Mouse (Mus musculus) midbrain, postnatal 0 days (tissue): Measurements from ENCODE around the gene Stxbp3. TPM values are rescaled to one million over a fixed set of nuclear protein-coding genes. Genes with fewer than 3 reads are reported as not detected.

Experiments
- ATAC-seq: fragments of 200-750 bp; cut with Nextera tagmentation; 2 replicates; pipeline ENCODE4 v1.8.0; 2017; ENCODE audit warnings: moderate number of reproducible peaks, mild to moderate bottlenecking, moderate TSS enrichment, moderate library complexity; ENCODE audit not compliant: low FRiP score
- DNase-seq: peaks from one replicate; pipeline ENCODE4 v3.0.0-alpha.2; 2015; ENCODE audit warnings: low spot score
- H3K27ac ChIP-seq: fragments of 300-500 bp; sonication (generic); 2 replicates; pipeline ENCODE4 v1.5.1; 2014; ENCODE audit warnings: low read depth, mild to moderate bottlenecking, low read length, mixed read lengths
- H3K27me3 ChIP-seq: fragments of 300-500 bp; sonication (generic); 2 replicates; pipeline ENCODE4 v1.6.1; 2014; ENCODE audit warnings: low read length, control low read depth, mixed read lengths; ENCODE audit not compliant: insufficient read depth
- H3K36me3 ChIP-seq: fragments of 300-500 bp; sonication (generic); 2 replicates; pipeline ENCODE4 v1.6.1; 2014; ENCODE audit warnings: low read length, control low read depth, mixed read lengths; ENCODE audit not compliant: insufficient read depth
- H3K4me1 ChIP-seq: fragments of 300-500 bp; sonication (generic); 2 replicates; pipeline ENCODE4 v1.6.1; 2014; ENCODE audit warnings: mild to moderate bottlenecking, control low read depth, antibody characterized with exemption, low read length, mixed read lengths; ENCODE audit not compliant: insufficient read depth
- H3K4me2 ChIP-seq: fragments of 300-500 bp; sonication (generic); 2 replicates; pipeline ENCODE4 v1.6.1; 2014; ENCODE audit warnings: low read depth, mild to moderate bottlenecking, low read length, mixed read lengths; ENCODE audit not compliant: poor library complexity, severe bottlenecking
- H3K4me3 ChIP-seq: fragments of 300-500 bp; sonication (generic); 2 replicates; pipeline ENCODE4 v1.5.1; 2014; ENCODE audit warnings: low read depth, mild to moderate bottlenecking, low read length, moderate library complexity
- H3K9ac ChIP-seq: fragments of 300-500 bp; sonication (generic); replicated peaks from 2 replicates; pipeline ENCODE4 v1.6.1; 2014; ENCODE audit warnings: mild to moderate bottlenecking, low read length, moderate library complexity, mixed read lengths; ENCODE audit not compliant: poor library complexity, severe bottlenecking
- H3K9me3 ChIP-seq: fragments of 300-500 bp; sonication (generic); 2 replicates; pipeline ENCODE4 v1.6.1; 2016; ENCODE audit warnings: low read length, control low read depth
- CTCF ChIP-seq: IDR thresholded peaks from 2 replicates; pipeline ENCODE4 v1.5.1; 2016; ENCODE audit warnings: antibody characterized with exemption, mild to moderate bottlenecking
- whole genome bisulfite sequencing: fragments of 180-500 bp; shearing (Covaris S2); extraction: QIAGEN DNeasy Blood & Tissue Kit; methylation state at CpG from one replicate; pipeline ENCODE4 v1.1.7; 2014; 5-methylcytosine and 5-hydroxymethylcytosine counted together
- polyA plus RNA-seq: library from polyadenylated mRNA; unstranded; fragments of >200 nt; fragmentation: Nextera tagmentation; extraction: Ambion mirVana; gene quantifications from 2 replicates; pipeline ENCODE4 v1.2.1, GENCODE M21; 2015
- total RNA-seq: library from RNA; depleted of rRNA; stranded (reverse); fragments of >200 nt; gene quantifications from 2 replicates; pipeline ENCODE4 v1.2.3, GENCODE M21; 2014

The Stxbp3 gene
- total and polyA plus RNA-seq, 2 experiments from 2014 or later = 11.7 to 12.3 TPM

DNA sequence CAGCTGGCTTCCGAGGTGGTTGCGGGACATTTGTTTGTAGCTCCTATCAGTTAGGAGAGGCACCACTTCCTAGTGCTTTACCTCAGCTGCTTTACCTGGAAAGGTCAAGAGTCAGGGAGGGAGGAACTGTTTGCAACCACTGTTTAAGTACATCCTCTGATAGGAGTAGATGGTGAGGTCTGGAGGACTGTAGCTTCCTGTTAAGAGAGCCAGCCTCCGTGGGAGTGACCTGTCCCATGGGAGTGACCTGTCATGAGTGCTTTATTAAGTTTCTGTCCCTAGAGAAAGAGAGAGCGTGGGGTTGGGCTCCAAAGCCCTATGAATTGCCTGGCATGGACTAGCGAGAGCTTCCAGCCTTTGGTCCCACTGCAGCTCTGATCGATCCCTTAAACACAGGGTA lies 70.8 kb downstream of the Stxbp3 start:
- 87% methylated on average over 6 of the region's 6 CpGs for WGBS

DNA sequence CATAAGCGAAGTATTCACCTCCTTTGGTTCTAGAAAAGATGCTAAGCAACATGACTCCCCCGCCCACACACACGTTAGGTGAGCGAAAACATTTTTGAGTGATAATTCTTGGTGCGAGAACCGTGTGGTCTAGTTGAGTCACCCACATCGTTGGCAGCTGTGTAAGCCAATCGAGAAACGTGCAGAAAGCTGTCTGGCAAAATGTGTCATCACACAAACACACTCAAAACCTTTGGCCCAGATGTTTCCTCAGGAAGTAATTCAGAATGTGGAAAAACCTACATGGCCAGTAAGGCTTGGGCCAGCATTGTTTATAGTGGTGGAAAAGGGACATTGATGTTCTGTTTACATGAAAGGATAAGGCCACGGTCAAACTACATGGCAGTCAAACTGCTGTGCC lies 72.9 kb downstream of the Stxbp3 start:
- 87% methylated on average over 10 of the region's 10 CpGs for WGBS
- Histone ChIP-seq H3K4me2 (no peak overlapping the region), H3K27ac (no peak overlapping the region), H3K9ac (no peak overlapping the region), H3K9me3 (no peaks in the 10 kb centered on the region), H3K4me3 (no peak overlapping the region), H3K27me3 (no peaks in the 10 kb centered on the region), H3K36me3 (no peaks in the 10 kb centered on the region), H3K4me1 (no peaks in the 10 kb centered on the region)
- ATAC-seq = no peak
- TF ChIP-seq CTCF = no peak
- no peak for DNase-seq

More for the DNA sequence above, 70.8 kb downstream of the Stxbp3 start:
- Histone ChIP-seq H3K27me3 (no peaks in the 10 kb centered on the region), H3K4me3 (no peak overlapping the region), H3K4me1 (no peaks in the 10 kb centered on the region), H3K9me3 (no peaks in the 10 kb centered on the region), H3K27ac (no peak overlapping the region), H3K36me3 (no peaks in the 10 kb centered on the region), H3K4me2 (no peak overlapping the region), H3K9ac (no peak overlapping the region)
- TF ChIP-seq CTCF = no peak
- DNase-seq = no peak
- no peak for ATAC-seq

DNA sequence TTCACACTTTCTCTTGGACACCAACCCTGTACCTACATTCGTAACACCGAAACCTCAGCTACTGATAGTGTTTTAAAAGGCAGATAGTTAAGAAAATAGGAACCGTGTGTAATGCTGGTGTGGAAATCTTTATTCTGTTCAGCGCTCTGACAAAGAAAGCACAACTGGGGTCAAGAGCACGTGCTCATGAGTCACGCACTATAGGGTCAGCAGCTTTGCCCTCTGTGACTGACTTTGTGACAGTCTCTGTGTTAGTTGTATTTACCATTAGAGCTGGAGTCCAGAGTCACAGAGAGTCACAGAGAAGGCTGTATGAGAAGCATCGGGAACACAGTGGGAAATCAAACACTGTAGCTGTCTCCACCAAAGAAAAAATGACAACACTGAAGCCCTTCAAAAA lies 73.4 kb downstream of the Stxbp3 start:
- H3K4me2 ChIP-seq = no peak overlapping the region
- TF ChIP-seq CTCF = no peak
- ATAC-seq = no peak
- DNase-seq = no peak
- WGBS = 83% methylated on average over 7 of the region's 7 CpGs
- no peaks in the 10 kb centered on the region for H3K27me3 ChIP-seq
- H3K4me1 ChIP-seq = no peaks in the 10 kb centered on the region
- H3K36me3 ChIP-seq = no peaks in the 10 kb centered on the region
- H3K9ac ChIP-seq = no peak overlapping the region
- no peak overlapping the region for H3K27ac ChIP-seq
- no peak overlapping the region for H3K4me3 ChIP-seq
- H3K9me3 ChIP-seq = no peaks in the 10 kb centered on the region

DNA sequence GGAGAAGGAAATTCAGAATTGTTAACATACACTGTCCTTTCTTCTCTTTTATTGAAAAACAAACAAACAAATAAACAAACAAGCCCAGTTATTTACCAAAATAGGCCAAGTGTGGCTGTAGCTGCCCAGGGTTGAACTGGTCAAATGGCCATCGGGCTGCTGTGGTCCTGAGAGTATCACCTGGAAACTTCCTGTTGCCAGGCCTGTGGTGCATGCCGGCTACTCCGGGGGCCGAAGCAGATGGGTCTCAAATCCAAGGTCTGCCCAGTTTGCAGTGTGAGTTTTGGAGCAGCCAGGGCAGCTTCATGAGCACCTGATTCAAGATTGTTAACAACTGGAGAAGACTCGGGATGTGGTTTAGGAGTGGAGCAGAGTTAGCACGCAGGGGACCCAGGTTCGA lies 74.8 kb downstream of the Stxbp3 start:
- no peak overlapping the region for H3K4me2 ChIP-seq
- H3K36me3 ChIP-seq = no peaks in the 10 kb centered on the region
- H3K27ac ChIP-seq = no peak overlapping the region
- no peak overlapping the region for H3K4me3 ChIP-seq
- no peaks in the 10 kb centered on the region for H3K9me3 ChIP-seq
- no peaks in the 10 kb centered on the region for H3K4me1 ChIP-seq
- H3K9ac ChIP-seq = no peak overlapping the region
- 83% methylated on average over 7 of the region's 7 CpGs for WGBS
- TF ChIP-seq CTCF = no peak
- no peaks in the 10 kb centered on the region for H3K27me3 ChIP-seq
- ATAC-seq (no peak), DNase-seq (no peak)

DNA sequence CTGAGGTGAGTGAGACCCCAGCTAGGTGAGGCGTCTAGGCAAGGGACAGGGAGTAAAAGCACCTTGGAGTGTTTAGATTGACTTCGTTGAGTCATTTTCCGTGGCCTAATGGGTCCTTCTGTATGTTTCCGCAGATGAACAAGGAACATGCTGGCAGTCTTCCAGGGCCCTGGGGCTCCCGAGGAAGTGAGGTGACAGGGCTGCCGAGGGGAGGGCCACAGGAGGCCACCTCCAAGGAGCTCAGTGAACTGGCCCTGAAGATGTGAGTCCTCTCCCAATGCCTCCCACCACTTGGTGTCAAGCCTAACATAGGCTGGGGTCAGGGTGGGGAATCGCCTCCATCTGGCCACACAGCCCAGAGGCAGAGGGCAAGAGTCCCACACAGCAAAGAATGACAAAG lies 75.3 kb downstream of the Stxbp3 start:
- H3K27ac ChIP-seq = no peak overlapping the region
- H3K4me1 ChIP-seq = no peaks in the 10 kb centered on the region; the same call in 1 of the 2 replicates
- H3K9me3 ChIP-seq = no peaks in the 10 kb centered on the region
- no peak overlapping the region for H3K9ac ChIP-seq
- H3K36me3 ChIP-seq = no peaks in the 10 kb centered on the region
- H3K4me2 ChIP-seq = no peak overlapping the region
- DNase-seq = no peak
- no peak overlapping the region for H3K4me3 ChIP-seq
- no peaks in the 10 kb centered on the region for H3K27me3 ChIP-seq
- ATAC-seq = no peak
- 65% methylated on average over 7 of the region's 7 CpGs for WGBS
- TF ChIP-seq CTCF = no peak

DNA sequence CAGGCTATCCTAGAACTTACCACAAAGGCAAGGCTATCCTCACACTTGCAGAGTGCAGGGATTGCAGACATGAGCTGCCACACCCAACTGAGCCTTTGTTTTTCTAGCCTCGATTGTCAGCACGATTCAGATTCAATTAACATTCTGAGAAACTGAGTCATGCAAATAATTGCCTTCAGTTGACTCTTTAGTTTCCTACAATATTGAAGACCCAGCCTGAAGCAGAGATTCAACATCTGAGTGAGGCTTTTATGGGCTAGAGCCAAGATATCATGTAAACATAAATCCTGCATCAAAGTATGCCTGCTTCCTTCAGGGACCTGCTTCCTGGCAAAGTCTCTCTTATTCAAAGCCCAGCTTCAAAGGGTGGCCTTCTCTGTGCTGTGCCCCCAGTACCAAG lies 76.6 kb downstream of the Stxbp3 start:
- Histone ChIP-seq H3K4me2 (no peak overlapping the region), H3K4me1 (no peaks in the 10 kb centered on the region; the same call in 1 of the 2 replicates), H3K36me3 (no peaks in the 10 kb centered on the region), H3K9me3 (no peaks in the 10 kb centered on the region), H3K27me3 (no peaks in the 10 kb centered on the region), H3K9ac (no peak overlapping the region), H3K4me3 (no peak overlapping the region), H3K27ac (no peak overlapping the region)
- WGBS = 74% methylated on average over 2 of the region's 2 CpGs
- no peak for DNase-seq
- no peak for TF ChIP-seq CTCF
- no peak for ATAC-seq
